Mouse (Mus musculus): ENCODE measurements around the gene Aqp6. TPM values are rescaled to one million over a fixed set of nuclear protein-coding genes. Genes with fewer than 3 reads are reported as not detected.
A peak's percentile ranks its signal among the peaks of the same experiment; 100 is the strongest.

The Aqp6 gene
- polyA plus RNA-seq, 1 experiment from 2014 or later: not detected

- Histone ChIP-seq H3K9me3 (ENCODE audit: control insufficient read depth, low read length) (no peaks in the 10 kb centered on the region), H3K36me3 (ENCODE audit: control insufficient read depth, insufficient read depth, low read length) (no peaks in the 10 kb centered on the region), H3K4me1 (replicated peaks; ENCODE audit: control insufficient read depth, insufficient read depth, low read length) (no peaks in the 10 kb centered on the region; the same call in 1 of the 2 replicates), H3K9ac (ENCODE audit: low read depth, low read length) (no peak overlapping the region), H3K4me3 (ENCODE audit: low read depth, low read length) (no peak overlapping the region), H3K27me3 (replicated peaks; ENCODE audit: control insufficient read depth, insufficient read depth, low read length) (peaks cover 90% of the 10 kb centered on the region), H3K27ac (ENCODE audit: low read depth, low read length) (no peak overlapping the region), H3K4me2 (no peak overlapping the region)
- 74% methylated on average over 5 of the region's 5 CpGs for WGBS
- no peak for ATAC-seq (replicated peaks; ENCODE audit: low FRiP score)
- no peak for DNase-seq (ENCODE audit: low spot score)
Observed at GRCm38 (mm10) chr15:99592877-99593276, 8.3 kb upstream of the Aqp6 start.

DNA sequence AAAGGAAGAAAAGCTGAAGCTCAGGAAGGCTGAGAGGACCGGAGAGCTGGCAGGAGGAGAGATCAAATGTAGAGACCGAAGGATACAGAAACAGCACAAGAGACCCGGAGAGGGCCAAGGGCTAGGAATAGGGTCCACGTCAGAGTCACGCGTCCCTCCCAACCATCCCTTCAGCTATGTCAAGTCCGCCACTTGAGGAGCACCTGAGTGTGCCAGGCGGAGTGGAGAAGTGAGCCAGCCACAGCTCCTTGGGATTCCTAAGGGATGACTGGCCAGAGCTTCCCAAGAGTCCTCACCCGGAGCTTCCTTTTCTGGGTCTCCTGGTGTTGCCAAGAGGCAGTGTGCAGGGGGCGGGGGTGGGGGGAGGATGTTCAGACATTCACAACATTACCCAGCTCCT is 6.2 kb upstream of the Aqp6 start:
- H3K36me3 ChIP-seq (ENCODE audit: control insufficient read depth, insufficient read depth, low read length): no peaks in the 10 kb centered on the region
- no peak overlapping the region for H3K9ac ChIP-seq (ENCODE audit: low read depth, low read length)
- H3K4me2 ChIP-seq: no peak overlapping the region
- peaks cover 84% of the 10 kb centered on the region for H3K27me3 ChIP-seq (replicated peaks; ENCODE audit: control insufficient read depth, insufficient read depth, low read length)
- H3K27ac ChIP-seq (ENCODE audit: low read depth, low read length): no peak overlapping the region
- DNase-seq (ENCODE audit: low spot score) (no peak), ATAC-seq (replicated peaks; ENCODE audit: low FRiP score) (no peak)
- WGBS: 72% methylated on average over 10 of the region's 10 CpGs
- H3K9me3 ChIP-seq (ENCODE audit: control insufficient read depth, low read length): no peaks in the 10 kb centered on the region
- H3K4me3 ChIP-seq (ENCODE audit: low read depth, low read length): no peak overlapping the region
- H3K4me1 ChIP-seq (replicated peaks; ENCODE audit: control insufficient read depth, insufficient read depth, low read length): peaks cover 2% of the 10 kb centered on the region; the same call in 1 of the 2 replicates

- Histone ChIP-seq H3K4me2 (no peak overlapping the region), H3K4me3 (ENCODE audit: low read depth, low read length) (no peak overlapping the region), H3K4me1 (replicated peaks; ENCODE audit: control insufficient read depth, insufficient read depth, low read length) (0 out of 2 replicates have a peak, but pooled peaks cover 2% of the 10 kb centered on the region), H3K27me3 (replicated peaks; ENCODE audit: control insufficient read depth, insufficient read depth, low read length) (peaks cover 84% of the 10 kb centered on the region), H3K27ac (ENCODE audit: low read depth, low read length) (no peak overlapping the region), H3K36me3 (ENCODE audit: control insufficient read depth, insufficient read depth, low read length) (no peaks in the 10 kb centered on the region), H3K9ac (ENCODE audit: low read depth, low read length) (no peak overlapping the region), H3K9me3 (ENCODE audit: control insufficient read depth, low read length) (no peaks in the 10 kb centered on the region)
- 2% methylated on average over 7 of the region's 7 CpGs for WGBS
- ATAC-seq (replicated peaks; ENCODE audit: low FRiP score): peak; percentile 77
- DNase-seq (ENCODE audit: low spot score): peak; percentile 81
Observed at GRCm38 (mm10) chr15:99596056-99596687, 5.0 kb upstream of the Aqp6 start.

DNA sequence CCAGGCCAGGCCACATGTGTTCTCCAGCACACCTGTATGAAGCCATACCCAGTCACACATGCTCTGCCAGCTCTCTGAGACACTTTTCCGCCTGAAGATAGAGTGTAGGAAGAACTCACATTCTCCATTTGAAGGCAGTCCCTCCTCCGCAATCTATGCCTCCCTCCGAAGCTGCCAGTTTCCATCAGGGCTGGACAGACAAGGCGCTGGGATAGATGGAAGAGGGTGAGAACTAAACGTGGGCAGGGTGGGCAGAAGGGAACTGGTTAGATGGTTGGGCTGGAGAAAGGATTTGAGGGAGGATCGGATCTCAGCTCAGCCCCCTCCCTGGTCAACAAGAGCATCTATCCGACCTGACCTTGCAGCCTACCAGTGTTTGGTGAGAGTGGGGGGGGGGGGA is 4.4 kb upstream of the Aqp6 start:
- 0 out of 2 replicates have a peak, but pooled peaks cover 2% of the 10 kb centered on the region for H3K4me1 ChIP-seq (replicated peaks; ENCODE audit: control insufficient read depth, insufficient read depth, low read length)
- ATAC-seq (replicated peaks; ENCODE audit: low FRiP score): 0 out of 2 replicates have a peak, but pooled peaks have one; percentile 5
- no peak overlapping the region for H3K9ac ChIP-seq (ENCODE audit: low read depth, low read length)
- H3K27ac ChIP-seq (ENCODE audit: low read depth, low read length): no peak overlapping the region
- no peak for DNase-seq (ENCODE audit: low spot score)
- H3K4me3 ChIP-seq (ENCODE audit: low read depth, low read length): no peak overlapping the region
- H3K9me3 ChIP-seq (ENCODE audit: control insufficient read depth, low read length): no peaks in the 10 kb centered on the region
- WGBS: 54% methylated on average over 7 of the region's 7 CpGs
- H3K36me3 ChIP-seq (ENCODE audit: control insufficient read depth, insufficient read depth, low read length): no peaks in the 10 kb centered on the region
- H3K27me3 ChIP-seq (replicated peaks; ENCODE audit: control insufficient read depth, insufficient read depth, low read length): peaks cover 84% of the 10 kb centered on the region
- no peak overlapping the region for H3K4me2 ChIP-seq

DNA sequence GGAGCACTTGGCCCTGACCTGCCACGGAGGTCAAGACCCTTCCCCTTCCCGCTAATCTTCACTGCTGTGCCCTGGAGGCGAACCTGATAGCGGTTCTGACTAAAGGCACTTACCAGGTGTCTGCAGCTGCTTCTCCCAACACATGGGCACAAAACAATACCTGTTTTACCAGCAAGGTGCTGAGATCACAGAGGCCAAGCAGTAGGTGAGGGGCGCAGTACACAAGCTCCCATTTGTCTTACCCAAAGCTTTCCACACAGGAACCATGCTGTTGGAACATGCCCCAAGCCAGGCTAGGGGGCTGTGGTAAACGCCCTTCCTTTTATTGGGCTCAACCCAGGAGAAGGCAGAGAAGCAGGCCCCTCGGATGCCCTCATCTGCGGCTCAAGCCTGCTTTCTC is 3.6 kb upstream of the Aqp6 start:
- ATAC-seq (replicated peaks; ENCODE audit: low FRiP score) (no peak), DNase-seq (ENCODE audit: low spot score) (no peak)
- H3K4me1 ChIP-seq (replicated peaks; ENCODE audit: control insufficient read depth, insufficient read depth, low read length): 0 out of 2 replicates have a peak, but pooled peaks cover 2% of the 10 kb centered on the region
- WGBS: 46% methylated on average over 8 of the region's 8 CpGs
- no peak overlapping the region for H3K4me3 ChIP-seq (ENCODE audit: low read depth, low read length)
- H3K9ac ChIP-seq (ENCODE audit: low read depth, low read length): no peak overlapping the region
- H3K4me2 ChIP-seq: no peak overlapping the region
- H3K27me3 ChIP-seq (replicated peaks; ENCODE audit: control insufficient read depth, insufficient read depth, low read length): peaks cover 82% of the 10 kb centered on the region
- H3K36me3 ChIP-seq (ENCODE audit: control insufficient read depth, insufficient read depth, low read length): no peaks in the 10 kb centered on the region
- H3K9me3 ChIP-seq (ENCODE audit: control insufficient read depth, low read length): no peaks in the 10 kb centered on the region
- no peak overlapping the region for H3K27ac ChIP-seq (ENCODE audit: low read depth, low read length)

DNA sequence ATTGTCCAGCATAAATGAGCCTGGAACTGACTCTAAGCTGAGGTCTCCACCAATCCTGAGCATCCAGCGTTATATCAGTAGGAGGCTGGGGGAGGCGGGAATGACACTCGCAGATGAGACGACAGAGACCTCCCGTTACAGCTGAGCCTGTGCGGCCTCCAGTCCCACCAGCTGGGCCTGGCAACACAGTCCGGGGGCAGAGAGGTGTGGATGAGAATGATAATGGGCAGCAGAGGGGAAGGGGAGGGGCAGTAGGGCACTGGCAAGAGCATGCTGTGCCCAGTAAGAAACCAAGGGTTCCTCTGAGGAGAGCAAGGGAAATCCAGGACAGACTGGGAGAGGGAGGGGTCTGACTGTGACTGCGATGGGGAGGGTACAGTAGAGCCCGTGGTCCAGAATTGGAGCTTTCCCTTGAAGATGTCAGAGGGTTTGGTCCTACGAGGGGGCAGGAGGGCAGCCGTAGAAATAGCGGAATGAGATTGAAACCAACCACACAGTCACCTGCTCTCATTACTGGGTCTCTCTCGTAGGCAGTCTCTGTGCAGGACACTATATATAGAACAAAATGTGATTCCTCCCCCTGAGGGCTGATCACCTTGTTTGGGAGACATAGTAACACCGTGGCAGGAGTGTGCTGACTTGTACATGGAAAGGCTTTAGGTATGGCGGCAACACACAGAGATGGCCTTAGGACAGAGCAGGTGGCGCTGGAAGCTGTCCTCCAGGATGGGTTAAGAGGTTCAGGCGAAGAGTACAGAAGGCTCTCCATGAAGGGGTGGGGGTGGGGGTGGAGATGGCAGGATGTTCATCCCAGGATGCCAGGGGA is 1.7 kb upstream of the Aqp6 start:
- Histone ChIP-seq H3K4me1 (replicated peaks; ENCODE audit: control insufficient read depth, insufficient read depth, low read length) (0 out of 2 replicates have a peak, but pooled peaks cover 2% of the 10 kb centered on the region), H3K4me2 (no peak overlapping the region), H3K9me3 (ENCODE audit: control insufficient read depth, low read length) (no peaks in the 10 kb centered on the region), H3K36me3 (ENCODE audit: control insufficient read depth, insufficient read depth, low read length) (no peaks in the 10 kb centered on the region), H3K4me3 (ENCODE audit: low read depth, low read length) (no peak overlapping the region), H3K27me3 (replicated peaks; ENCODE audit: control insufficient read depth, insufficient read depth, low read length) (peaks cover 80% of the 10 kb centered on the region), H3K9ac (ENCODE audit: low read depth, low read length) (no peak overlapping the region), H3K27ac (ENCODE audit: low read depth, low read length) (no peak overlapping the region)
- WGBS: 59% methylated on average over 17 of the region's 17 CpGs
- DNase-seq (ENCODE audit: low spot score): no peak
- ATAC-seq (replicated peaks; ENCODE audit: low FRiP score): no peak

DNA sequence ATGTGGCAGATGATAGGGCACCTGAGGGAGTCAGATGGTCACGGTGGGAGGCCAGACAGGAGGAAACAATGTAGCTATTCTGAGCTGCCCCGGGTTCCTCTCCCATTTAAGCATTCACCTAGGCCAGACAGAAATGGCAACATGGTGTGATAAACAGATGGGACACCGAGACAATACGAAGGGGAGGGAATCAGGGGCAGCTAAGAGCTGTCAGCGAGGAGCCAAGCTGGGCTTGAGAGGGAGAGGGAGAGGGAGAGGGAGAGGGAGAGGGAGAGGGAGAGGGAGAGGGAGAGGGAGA is 572 bp downstream of the Aqp6 start:
- H3K36me3 ChIP-seq (ENCODE audit: control insufficient read depth, insufficient read depth, low read length): no peaks in the 10 kb centered on the region
- no peaks in the 10 kb centered on the region for H3K9me3 ChIP-seq (ENCODE audit: control insufficient read depth, low read length)
- H3K4me1 ChIP-seq (replicated peaks; ENCODE audit: control insufficient read depth, insufficient read depth, low read length): peaks cover 8% of the 10 kb centered on the region
- no peak overlapping the region for H3K9ac ChIP-seq (ENCODE audit: low read depth, low read length)
- no peak overlapping the region for H3K4me2 ChIP-seq
- WGBS: 22% methylated on average over 5 of the region's 5 CpGs
- DNase-seq (ENCODE audit: low spot score) (no peak), ATAC-seq (replicated peaks; ENCODE audit: low FRiP score) (no peak)
- no peak overlapping the region for H3K4me3 ChIP-seq (ENCODE audit: low read depth, low read length)
- peaks cover 81% of the 10 kb centered on the region for H3K27me3 ChIP-seq (replicated peaks; ENCODE audit: control insufficient read depth, insufficient read depth, low read length)
- H3K27ac ChIP-seq (ENCODE audit: low read depth, low read length): no peak overlapping the region

GRCm38 (mm10) chr15:99602206-99602820 is 1.1 kb downstream of the Aqp6 start:
- no peak overlapping the region for H3K4me3 ChIP-seq (ENCODE audit: low read depth, low read length)
- peaks cover 79% of the 10 kb centered on the region for H3K27me3 ChIP-seq (replicated peaks; ENCODE audit: control insufficient read depth, insufficient read depth, low read length)
- H3K9me3 ChIP-seq (ENCODE audit: control insufficient read depth, low read length): no peaks in the 10 kb centered on the region
- H3K9ac ChIP-seq (ENCODE audit: low read depth, low read length): no peak overlapping the region
- ATAC-seq (replicated peaks; ENCODE audit: low FRiP score) (no peak), DNase-seq (ENCODE audit: low spot score) (no peak)
- H3K4me2 ChIP-seq: no peak overlapping the region
- peaks cover 13% of the 10 kb centered on the region for H3K4me1 ChIP-seq (replicated peaks; ENCODE audit: control insufficient read depth, insufficient read depth, low read length)
- no peaks in the 10 kb centered on the region for H3K36me3 ChIP-seq (ENCODE audit: control insufficient read depth, insufficient read depth, low read length)
- H3K27ac ChIP-seq (ENCODE audit: low read depth, low read length): no peak overlapping the region
- 74% methylated on average over 17 of the region's 17 CpGs for WGBS
